Mouse (Mus musculus): Measurements from ENCODE around the gene Pgbd5.

Pgbd5 gene

DNA sequence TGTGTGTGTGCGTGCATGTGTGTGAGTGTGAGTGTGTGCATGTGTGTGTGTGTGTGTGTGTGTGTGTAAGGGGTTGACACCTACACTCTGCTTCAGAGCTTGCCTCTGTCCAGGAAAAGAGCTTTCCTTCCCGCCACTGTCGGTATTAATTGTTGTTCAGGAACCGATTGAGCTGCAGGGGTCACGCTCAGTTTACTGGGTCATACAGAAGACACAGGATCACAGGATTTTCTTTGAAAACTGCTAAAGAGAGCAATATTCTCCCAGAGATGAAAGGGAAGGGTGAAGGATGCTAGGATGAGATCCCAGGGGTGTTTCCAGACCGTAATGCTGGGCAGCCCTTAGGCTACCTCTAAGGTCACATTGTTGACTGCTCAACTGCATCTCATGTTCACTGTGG, at the start of gene Pgbd5:
Gene Pgbd5, minus strand, starts transcription at position 101 of the 400 bp plus-strand sequence.
- no peak for DNase-seq (ENCODE audit: low spot score)

- no peak for DNase-seq (ENCODE audit: low spot score)
Observed at GRCm38 (mm10) chr8:124483356-124484115, 44.1 kb upstream of the Pgbd5 start.

DNA sequence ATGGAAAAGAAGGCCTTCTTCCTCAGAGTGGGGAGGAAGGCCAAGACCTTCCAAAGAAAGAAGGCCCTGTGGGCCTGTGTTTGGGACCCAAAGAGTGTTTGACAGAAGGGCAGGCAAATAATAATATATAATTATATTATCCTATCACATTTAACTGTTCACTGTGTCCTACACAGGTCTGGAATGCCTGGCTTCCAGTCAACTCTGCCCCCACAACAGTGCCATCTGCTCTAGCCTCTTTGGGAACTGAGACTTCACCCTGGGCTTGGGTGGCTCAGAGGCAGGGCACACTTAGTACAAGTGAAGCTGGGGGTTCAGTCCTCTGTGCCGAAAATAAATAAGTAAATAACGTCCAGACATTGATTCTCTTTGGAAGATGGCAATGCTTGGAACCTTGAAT, 43.3 kb upstream of the Pgbd5 start:
- no peak for DNase-seq (ENCODE audit: low spot score)

DNA sequence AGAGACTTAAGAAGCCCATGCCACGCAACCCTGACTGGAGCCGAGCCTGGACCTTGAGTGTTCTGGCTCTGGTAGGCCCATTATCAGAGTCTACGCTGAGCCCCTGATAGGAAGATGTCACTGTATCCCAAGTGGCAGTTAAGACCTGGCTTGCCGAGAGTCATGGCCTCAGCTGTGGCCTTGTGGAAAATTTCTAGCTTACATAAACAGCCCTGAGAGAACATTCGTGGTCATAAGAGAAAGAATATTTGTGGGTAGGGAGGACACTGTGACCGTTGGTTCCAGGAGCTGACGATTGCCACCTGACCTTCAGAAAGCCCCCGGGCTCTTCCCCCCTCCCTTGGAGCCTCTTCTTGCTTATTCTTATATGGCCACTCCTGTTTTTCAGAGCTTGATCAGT, 40.9 kb upstream of the Pgbd5 start:
- no peak for DNase-seq (ENCODE audit: low spot score)

- no peak for DNase-seq (ENCODE audit: low spot score)
Observed at GRCm38 (mm10) chr8:124479251-124479650, 39.8 kb upstream of the Pgbd5 start.

- DNase-seq (ENCODE audit: low spot score), result peak; percentile 16
Observed at GRCm38 (mm10) chr8:124476701-124477100, 37.2 kb upstream of the Pgbd5 start.

DNA sequence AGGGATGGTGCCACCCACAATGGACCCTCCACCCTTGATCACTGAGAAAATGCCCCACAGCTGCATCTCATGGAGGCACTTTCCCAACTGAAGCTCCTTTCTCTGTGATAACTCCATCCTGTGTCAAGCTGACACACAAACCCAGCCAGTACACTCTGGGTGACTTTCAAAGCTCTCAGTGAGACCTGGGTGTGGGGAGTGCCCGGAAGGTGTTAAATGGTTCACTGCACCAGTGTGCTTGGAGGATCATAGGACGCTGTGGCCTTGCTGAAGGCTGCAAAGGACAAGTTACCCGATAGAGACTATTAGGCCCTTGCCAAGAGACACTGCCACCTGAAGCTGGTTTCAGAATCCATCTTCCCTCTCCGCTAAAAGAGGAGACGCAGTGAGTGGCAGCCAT, 36.2 kb upstream of the Pgbd5 start:
- DNase-seq (ENCODE audit: low spot score), result no peak

DNA sequence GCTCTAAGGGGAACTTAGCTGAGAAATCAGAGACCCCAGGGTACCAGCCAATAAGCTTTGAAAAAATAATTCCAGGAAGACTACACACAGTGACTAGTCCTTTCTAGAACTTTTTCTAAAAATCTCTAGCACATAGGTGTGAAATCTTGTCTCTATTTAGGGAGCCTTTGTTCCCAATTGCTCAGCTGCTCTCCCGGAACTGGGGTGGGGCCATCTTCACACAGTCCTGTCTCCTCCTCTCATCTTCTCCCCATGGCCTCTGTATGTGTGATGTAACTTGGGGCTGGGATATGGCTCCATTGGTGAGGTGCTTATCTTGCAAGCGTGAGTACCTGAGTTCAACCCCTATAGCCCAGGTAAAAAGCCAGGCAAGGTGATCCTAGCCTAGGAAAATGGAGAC, 25.2 kb upstream of the Pgbd5 start:
- DNase-seq (ENCODE audit: low spot score), result no peak

DNA sequence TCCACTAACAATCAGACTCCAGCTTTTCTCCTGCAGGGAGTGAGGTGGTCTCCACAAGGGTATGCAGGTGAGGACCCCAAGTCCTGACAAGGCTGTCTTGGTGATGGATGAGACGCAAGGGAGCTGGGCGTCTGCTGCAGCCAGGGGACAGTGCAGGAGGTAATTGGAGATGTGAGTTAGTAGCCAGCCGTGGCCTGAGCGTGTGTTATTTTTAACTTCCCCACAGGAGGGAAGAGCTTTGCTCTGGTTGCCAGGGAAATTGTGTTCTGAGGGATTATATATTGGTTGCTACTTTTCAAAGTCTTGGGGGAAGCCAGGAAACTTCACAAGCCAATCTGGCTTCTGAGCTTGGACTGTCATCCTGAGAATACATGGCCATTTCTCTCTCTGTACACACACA, 23.7 kb upstream of the Pgbd5 start:
- no peak for DNase-seq (ENCODE audit: low spot score)

DNA sequence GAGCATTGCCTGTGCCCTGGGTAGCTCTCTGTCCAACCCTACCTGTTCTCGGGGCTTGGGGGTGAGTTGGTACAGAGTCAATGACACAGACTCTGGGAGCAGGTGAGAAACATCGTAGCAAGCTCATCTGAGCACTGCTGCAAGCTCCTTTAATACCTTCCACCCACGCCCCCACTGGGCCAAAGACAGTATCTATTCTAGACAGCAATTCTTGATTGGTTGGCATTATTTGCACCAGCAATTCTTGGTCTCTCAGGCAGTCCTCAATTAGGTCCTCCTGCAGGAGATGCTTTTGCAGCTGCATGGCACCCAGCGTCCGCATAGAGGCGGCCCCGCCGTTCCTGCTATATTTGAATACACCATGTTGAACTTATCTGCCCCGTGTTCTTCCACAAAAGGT, 22.7 kb upstream of the Pgbd5 start:
- no peak for DNase-seq (ENCODE audit: low spot score)

- no peak for DNase-seq (ENCODE audit: low spot score)
Observed at GRCm38 (mm10) chr8:124461103-124461502, 21.6 kb upstream of the Pgbd5 start.

- DNase-seq (ENCODE audit: low spot score), result no peak
Observed at GRCm38 (mm10) chr8:124460660-124461059, 21.2 kb upstream of the Pgbd5 start.

GRCm38 (mm10) chr8:124459627-124460026, 20.2 kb upstream of the Pgbd5 start:
- no peak for DNase-seq (ENCODE audit: low spot score)

GRCm38 (mm10) chr8:124455359-124455758, 15.9 kb upstream of the Pgbd5 start:
- DNase-seq (ENCODE audit: low spot score), result no peak

- no peak for DNase-seq (ENCODE audit: low spot score)
Observed at GRCm38 (mm10) chr8:124450192-124450895, 10.9 kb upstream of the Pgbd5 start.

- DNase-seq (ENCODE audit: low spot score), result peak; percentile 24
Observed at GRCm38 (mm10) chr8:124448962-124449670, 9.7 kb upstream of the Pgbd5 start.

- no peak for DNase-seq (ENCODE audit: low spot score)
Observed at GRCm38 (mm10) chr8:124436741-124437140, 2.7 kb downstream of the Pgbd5 start.

DNA sequence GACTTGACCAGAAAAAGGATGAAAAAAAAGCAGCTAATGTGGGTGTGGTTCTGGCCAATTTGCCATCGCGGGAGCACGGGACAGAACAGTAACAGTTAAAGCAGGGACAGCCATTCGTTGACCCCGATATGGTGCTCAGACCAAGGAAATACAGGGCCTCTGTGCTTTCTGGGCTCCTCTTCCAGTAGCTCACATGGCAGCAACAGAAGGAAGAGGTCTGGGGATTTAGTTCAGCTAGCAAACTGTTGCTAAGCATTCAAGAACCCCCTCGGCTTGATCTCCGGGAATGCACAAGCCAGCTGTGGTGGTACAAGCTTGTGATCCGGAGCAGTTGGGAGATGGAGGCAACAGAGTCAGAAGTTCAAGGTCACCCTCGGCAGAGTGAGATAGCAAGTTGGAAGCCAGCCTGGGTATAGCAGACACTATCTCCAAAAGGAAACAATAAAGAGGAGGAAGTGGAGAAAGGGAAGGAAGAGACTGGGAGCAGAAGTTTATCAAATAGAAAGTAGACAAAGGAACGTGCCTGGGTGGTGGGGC, 3.7 kb downstream of the Pgbd5 start:
- no peak for DNase-seq (ENCODE audit: low spot score)

DNA sequence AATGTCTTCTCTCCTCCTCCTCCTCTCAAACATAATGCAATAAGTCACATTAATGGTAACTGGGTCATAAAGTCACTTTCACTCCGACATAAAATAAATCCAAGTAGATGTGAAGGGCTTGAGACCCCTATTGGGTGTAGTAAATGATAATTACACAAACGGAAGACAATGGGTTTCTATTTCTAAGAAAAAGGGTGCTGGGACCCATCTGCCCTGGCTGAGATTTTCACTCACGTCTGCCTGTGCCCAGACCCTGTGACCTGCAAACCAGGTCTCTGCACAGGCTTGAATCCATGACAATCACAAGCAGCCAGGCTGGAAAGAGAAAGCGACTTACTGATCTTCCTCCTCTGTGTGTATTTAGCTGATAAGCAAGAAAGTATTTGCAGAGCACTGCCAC, 4.3 kb downstream of the Pgbd5 start:
- no peak for DNase-seq (ENCODE audit: low spot score)

GRCm38 (mm10) chr8:124434126-124434790, 5.2 kb downstream of the Pgbd5 start:
- peak; percentile 98 for DNase-seq (ENCODE audit: low spot score)

DNA sequence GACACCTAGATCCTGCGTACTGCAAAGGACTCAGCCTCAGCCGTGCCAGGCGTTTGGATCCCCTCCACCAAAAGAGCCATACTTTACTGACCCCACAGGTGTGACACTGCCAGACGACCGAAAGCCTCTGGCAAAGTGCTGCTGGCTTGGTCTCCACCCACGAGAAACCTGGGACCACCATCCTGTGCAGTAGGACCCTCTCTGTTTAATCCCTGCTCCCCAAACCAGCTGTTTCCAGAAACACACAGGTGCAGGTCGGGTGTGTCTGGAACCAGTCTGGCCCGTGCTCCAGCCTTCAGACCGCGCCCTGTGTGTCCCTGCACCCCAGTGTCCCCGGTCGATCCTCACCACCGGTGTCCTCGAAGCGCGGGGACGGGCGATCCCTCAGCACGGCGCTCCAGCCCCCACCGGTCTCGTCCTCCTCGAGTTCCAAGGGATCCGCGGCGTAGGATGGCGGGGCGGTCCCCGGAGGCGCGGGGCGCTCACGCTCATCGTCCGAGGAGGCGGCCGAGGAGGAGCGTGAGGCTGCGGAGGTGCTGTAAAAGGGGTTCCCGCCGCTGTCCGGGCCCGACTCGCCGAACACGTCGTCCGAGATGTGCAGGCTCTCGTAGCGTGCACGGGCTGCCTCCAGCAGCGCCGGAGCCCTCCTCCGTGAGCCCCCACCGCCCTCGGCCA, 5.9 kb downstream of the Pgbd5 start:
- peak; percentile 38 for DNase-seq (ENCODE audit: low spot score)

DNA sequence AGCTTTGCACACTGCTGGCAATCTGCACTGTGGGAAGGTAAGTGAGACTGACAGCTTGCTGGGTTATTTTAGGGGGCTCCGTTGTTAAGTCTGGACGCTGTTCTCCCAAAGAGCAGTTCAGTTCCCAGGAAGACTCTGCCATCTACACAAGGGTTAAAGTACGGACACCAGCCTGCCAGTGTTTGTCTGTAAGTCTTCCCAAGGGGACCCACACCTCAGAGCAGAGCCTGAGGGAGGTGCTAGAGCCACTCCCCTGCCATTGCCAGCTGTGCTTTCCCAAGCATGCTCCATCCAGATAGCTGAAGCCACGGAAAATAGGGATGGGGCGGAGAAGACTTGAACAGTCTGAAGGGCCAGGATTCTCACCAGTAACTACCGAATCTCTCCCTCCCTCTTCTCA, 8.6 kb downstream of the Pgbd5 start:
- no peak for DNase-seq (ENCODE audit: low spot score)

Data from embryo, embryonic 10 days (tissue).